Mouse (Mus musculus): ENCODE results near the gene Hdac9.
"Not testable (repeated sequence)": the region's sequence is repeated elsewhere in the genome, so short reads cannot be mapped to it uniquely, and the experiment has no call there.

Hdac9 gene

GRCm38 (mm10) chr12:34487666-34488065 is 429.2 kb downstream of the Hdac9 start:
- peak; percentile 73 for DNase-seq (ENCODE audit: low read depth, low spot score)

GRCm38 (mm10) chr12:34487021-34487420 is 429.9 kb downstream of the Hdac9 start:
- DNase-seq (ENCODE audit: low read depth, low spot score): peak; percentile 74

- DNase-seq (ENCODE audit: low read depth, low spot score): no peak
Measured at GRCm38 (mm10) chr12:34486016-34486415, 430.9 kb downstream of the Hdac9 start.

GRCm38 (mm10) chr12:34481702-34482101 is 435.2 kb downstream of the Hdac9 start:
- DNase-seq (ENCODE audit: low read depth, low spot score): no peak

- no peak for DNase-seq (ENCODE audit: low read depth, low spot score)
Measured at GRCm38 (mm10) chr12:34472949-34473651, 443.8 kb downstream of the Hdac9 start.

- no peak for DNase-seq (ENCODE audit: low read depth, low spot score)
Measured at GRCm38 (mm10) chr12:34472542-34472941, 444.4 kb downstream of the Hdac9 start.

GRCm38 (mm10) chr12:34461728-34462127 is 455.2 kb downstream of the Hdac9 start:
- DNase-seq (ENCODE audit: low read depth, low spot score): no peak

GRCm38 (mm10) chr12:34452643-34453042 is 464.3 kb downstream of the Hdac9 start:
- no peak for DNase-seq (ENCODE audit: low read depth, low spot score)

- peak; percentile 39 for DNase-seq (ENCODE audit: low read depth, low spot score)
Measured at GRCm38 (mm10) chr12:34451198-34451597, 465.7 kb downstream of the Hdac9 start.

- not testable (repeated sequence) for DNase-seq (ENCODE audit: low read depth, low spot score)
Measured at GRCm38 (mm10) chr12:34444724-34445123, 472.2 kb downstream of the Hdac9 start.

- no peak for DNase-seq (ENCODE audit: low read depth, low spot score)
Measured at GRCm38 (mm10) chr12:34440930-34441329, 476.0 kb downstream of the Hdac9 start.

GRCm38 (mm10) chr12:34432919-34433318 is 484.0 kb downstream of the Hdac9 start:
- DNase-seq (ENCODE audit: low read depth, low spot score): no peak

- peak; percentile 83 for DNase-seq (ENCODE audit: low read depth, low spot score)
Measured at GRCm38 (mm10) chr12:34432461-34432860, 484.4 kb downstream of the Hdac9 start.

GRCm38 (mm10) chr12:34431832-34432231 is 485.1 kb downstream of the Hdac9 start:
- peak; percentile 45 for DNase-seq (ENCODE audit: low read depth, low spot score)

GRCm38 (mm10) chr12:34425468-34425867 is 491.4 kb downstream of the Hdac9 start:
- peak; percentile 4 for DNase-seq (ENCODE audit: low read depth, low spot score)

- DNase-seq (ENCODE audit: low read depth, low spot score): no peak
Measured at GRCm38 (mm10) chr12:34408139-34408538, 508.8 kb downstream of the Hdac9 start.

- DNase-seq (ENCODE audit: low read depth, low spot score): no peak
Measured at GRCm38 (mm10) chr12:34407143-34407542, 509.8 kb downstream of the Hdac9 start.

- DNase-seq (ENCODE audit: low read depth, low spot score): no peak
Measured at GRCm38 (mm10) chr12:34402065-34402464, 514.8 kb downstream of the Hdac9 start.

- no peak for DNase-seq (ENCODE audit: low read depth, low spot score)
Measured at GRCm38 (mm10) chr12:34398611-34399010, 518.3 kb downstream of the Hdac9 start.

GRCm38 (mm10) chr12:34394342-34394741 is 522.6 kb downstream of the Hdac9 start:
- DNase-seq (ENCODE audit: low read depth, low spot score): no peak

- DNase-seq (ENCODE audit: low read depth, low spot score): no peak
Measured at GRCm38 (mm10) chr12:34379681-34380080, 537.2 kb downstream of the Hdac9 start.

- DNase-seq (ENCODE audit: low read depth, low spot score): no peak
Measured at GRCm38 (mm10) chr12:34378637-34379036, 538.3 kb downstream of the Hdac9 start.

- no peak for DNase-seq (ENCODE audit: low read depth, low spot score)
Measured at GRCm38 (mm10) chr12:34351906-34352305, 565.0 kb downstream of the Hdac9 start.

GRCm38 (mm10) chr12:34347529-34347928 is 569.4 kb downstream of the Hdac9 start:
- no peak for DNase-seq (ENCODE audit: low read depth, low spot score)

All from 3T3-L1 (cell line).